Mouse (Mus musculus) adrenal gland, adult 18-20 months (tissue): Measurements from ENCODE around the gene Igf2bp3. TPM values are rescaled to one million over a fixed set of nuclear protein-coding genes. Genes with fewer than 3 reads are reported as not detected.

Experiments used
- DNase-seq, 2 experiments: peaks; one replicate each; pipeline ENCODE4 v3.0.0; 2021 to 2022; ENCODE audit warnings: low spot score in 2 of 2
- total RNA-seq, 2 experiments: library from RNA; stranded (reverse); gene quantifications; 1 replicate in 1 of 2; 2 replicates in 1 of 2; pipeline ENCODE4 v1.2.3; 2021

Igf2bp3 gene
- total RNA-seq, 2 experiments from 2014 or later, result 0.10 TPM; not detected in 1

DNA sequence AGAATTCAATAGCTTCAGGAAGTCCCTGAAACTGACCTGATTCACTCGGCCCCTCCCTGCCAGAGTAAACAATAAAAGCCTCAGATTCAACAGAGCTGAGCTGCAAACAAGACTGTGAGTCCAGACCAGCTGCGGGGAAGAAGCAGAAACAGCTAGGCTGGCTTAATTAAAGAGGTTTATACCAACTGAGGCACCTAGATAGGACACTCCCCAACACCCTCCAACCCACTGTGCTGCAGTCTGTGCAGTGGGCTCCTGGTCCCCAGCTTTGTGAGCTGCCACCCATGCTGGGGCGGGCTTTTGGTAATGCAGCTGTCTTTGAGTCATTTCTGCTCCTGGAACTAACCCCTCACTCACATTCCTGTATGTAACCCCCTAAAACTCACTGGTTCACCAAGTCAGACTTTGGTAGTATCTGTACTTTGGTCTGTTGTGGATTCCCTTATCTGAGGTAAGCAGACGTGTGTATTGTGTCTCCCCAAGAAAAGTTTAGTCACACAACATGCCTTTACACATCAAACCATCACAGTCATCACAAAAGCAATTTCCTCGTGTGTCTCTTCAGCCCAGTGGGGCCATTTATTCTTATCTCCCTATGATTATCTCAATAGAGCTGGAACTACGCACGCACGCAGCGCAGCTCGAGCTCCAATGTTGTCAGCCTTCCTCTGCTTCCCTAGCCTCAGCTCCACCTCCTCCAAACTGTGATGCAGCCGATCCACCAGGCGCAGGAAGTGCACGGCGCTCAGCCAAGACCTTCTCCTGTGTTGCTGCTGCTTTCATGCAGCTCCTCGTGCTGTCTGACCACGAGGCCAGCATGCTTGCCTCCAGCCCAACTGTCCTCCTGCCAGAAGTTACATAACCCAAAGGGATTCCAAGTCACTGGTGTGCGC, 76.4 kb downstream of the Igf2bp3 start:
- DNase-seq, result no peak

- no peak for DNase-seq
These were observed 78.0 kb downstream of the Igf2bp3 start for GRCm38 (mm10) chr6:49136739-49137138.

- DNase-seq, result no peak
These were observed 82.2 kb downstream of the Igf2bp3 start for GRCm38 (mm10) chr6:49132352-49133090.

- DNase-seq, result no peak
These were observed 82.9 kb downstream of the Igf2bp3 start for GRCm38 (mm10) chr6:49131855-49132254.

DNA sequence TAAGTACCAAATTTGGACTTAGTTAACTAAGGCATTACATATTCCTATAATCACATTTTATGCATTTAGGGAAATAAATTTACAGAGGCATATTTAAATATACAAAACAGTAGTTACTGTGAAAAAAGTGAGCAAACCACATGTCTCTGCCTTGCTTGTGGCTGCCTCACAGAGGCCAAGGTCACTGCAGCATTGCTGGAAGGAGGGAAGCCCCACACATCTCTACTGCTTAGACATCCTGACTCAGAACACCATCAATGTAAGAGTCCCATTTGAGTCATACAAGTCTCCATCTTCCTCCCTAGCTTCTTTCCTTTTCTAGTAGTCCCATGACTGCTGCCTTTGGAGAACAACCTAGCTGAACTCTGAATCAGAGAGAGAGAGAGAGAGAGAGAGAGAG, 84.4 kb downstream of the Igf2bp3 start:
- no peak for DNase-seq

GRCm38 (mm10) chr6:49120370-49120769, 94.4 kb downstream of the Igf2bp3 start:
- DNase-seq, result no peak

- DNase-seq, result no peak
These were observed 95.2 kb downstream of the Igf2bp3 start for GRCm38 (mm10) chr6:49119462-49120135.

GRCm38 (mm10) chr6:49118446-49118845, 96.3 kb downstream of the Igf2bp3 start:
- no peak for DNase-seq

DNA sequence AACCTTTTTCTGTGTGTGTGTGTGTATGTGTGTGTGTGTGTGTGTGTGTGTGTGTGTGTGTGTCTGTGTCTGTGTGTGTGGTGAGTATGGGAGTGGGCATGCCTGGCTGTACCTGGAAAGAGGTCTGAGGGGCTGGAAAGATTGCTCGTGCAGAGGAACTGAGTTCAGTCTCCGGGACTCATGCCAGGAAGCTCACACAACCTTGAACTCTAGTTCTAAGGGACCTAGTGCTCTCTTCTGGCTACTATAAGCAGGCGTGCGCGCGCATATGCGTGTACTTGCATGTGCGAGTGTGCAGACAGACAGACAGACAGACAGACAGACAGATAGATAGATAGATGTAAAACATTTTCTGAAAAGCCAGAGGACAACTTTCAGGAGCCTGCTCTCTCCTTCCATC, 98.5 kb downstream of the Igf2bp3 start:
- DNase-seq, result peak in 1 of 2 experiments; percentile 27

GRCm38 (mm10) chr6:49115550-49115949, 99.2 kb downstream of the Igf2bp3 start:
- no peak for DNase-seq

DNA sequence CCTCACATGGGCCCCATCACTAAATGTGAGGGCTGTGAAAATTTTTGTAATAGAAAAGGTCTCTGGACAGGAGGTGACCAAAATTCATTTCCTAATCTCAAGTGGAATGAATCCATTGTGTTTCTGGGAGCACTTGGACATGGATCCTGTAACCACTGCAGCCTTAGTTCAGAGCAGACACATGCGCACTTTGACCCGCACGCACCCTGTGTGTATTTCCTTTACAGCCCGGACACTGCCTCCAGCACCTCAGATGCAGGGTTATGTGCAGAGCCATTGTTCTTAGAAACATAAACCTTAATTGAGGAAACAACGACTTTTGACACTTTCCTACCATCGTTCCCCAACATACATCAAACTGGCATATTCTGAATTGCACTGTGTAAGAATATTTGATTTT, 100.3 kb downstream of the Igf2bp3 start:
- DNase-seq, result no peak

DNA sequence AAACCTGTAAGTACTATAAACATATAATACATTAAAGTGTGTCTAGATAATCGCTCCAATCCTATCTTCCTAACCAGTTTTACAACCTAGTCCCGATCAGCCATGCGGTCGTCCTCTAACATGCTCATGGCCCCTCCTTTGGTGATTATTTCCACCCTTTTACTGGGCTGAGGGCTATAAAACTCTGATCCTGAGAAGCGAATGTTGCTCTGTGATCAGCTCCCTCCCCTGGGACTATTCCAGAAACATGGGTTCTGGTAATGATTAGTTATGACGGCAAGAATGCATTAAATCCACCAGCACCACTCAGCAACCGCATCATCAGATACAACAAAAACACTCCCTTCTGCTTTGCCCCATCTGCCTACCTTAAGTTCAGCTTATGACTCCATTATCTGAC, 100.9 kb downstream of the Igf2bp3 start:
- no peak for DNase-seq

DNA sequence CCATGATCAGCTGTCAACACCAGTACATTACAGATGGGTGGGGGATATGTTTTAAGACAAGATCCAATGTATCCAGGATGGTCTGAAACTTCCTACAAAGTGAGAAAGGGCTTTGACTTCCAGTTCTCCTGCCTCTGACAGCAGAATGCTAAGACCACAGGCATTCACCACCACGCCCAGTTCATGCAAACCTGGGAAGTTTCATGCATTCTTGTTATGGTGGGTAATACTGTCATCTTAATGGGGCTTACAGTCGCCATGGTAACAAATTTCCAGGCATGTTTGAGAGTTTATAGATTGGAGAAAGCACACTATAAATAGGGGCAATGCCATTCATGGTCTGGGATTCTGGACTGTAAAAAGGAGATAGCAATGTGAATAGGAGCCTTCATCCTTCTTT, 105.6 kb downstream of the Igf2bp3 start:
- no peak for DNase-seq

GRCm38 (mm10) chr6:49106746-49107500, 107.8 kb downstream of the Igf2bp3 start:
- no peak for DNase-seq

- no peak for DNase-seq
These were observed 115.7 kb downstream of the Igf2bp3 start for GRCm38 (mm10) chr6:49099086-49099485.

GRCm38 (mm10) chr6:49097596-49098110, 117.1 kb downstream of the Igf2bp3 start:
- no peak for DNase-seq

GRCm38 (mm10) chr6:49096933-49097461, 117.8 kb downstream of the Igf2bp3 start:
- peak; percentile 60 to 70 for DNase-seq

DNA sequence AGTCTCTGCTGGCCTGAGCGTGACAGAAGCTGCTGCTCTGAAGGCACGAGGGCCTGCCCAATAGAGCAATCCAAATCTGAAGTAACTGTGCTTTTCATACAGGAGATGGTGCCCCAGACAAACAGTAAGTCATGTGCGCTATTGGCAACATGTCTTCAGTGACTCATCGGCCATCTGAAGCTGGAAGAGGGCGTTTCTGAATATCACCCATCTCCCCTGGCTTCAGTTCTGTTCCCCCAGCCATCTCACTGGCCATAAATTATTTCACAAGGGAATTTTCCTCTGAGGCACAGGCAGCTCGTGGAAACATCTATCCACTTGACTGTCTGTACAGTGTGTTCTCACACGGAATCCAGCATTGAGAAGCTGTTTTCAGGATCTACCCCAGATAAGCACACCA, 118.3 kb downstream of the Igf2bp3 start:
- peak; percentile 30 to 40 for DNase-seq

DNA sequence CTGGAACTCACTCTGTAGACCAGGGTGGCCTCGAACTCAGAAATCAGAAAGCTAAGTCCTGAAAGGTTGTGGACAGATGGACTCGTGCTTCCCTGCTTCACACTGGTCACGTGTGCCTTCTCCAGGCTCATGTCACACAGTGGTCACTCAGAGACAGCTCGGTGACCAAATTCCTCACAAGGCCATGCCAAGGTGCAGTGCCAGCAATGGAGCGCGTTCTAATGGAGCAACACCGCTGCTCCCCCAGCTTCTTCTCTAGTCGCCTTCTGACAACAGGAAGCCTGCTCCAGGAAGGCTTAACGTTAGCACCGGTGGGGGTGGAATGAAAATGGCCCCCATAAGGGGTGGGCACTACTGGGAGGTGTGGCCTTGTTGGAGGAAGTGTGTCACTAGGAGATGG, 119.8 kb downstream of the Igf2bp3 start:
- DNase-seq, result no peak

- no peak for DNase-seq
These were observed 131.7 kb downstream of the Igf2bp3 start for GRCm38 (mm10) chr6:49083008-49083407.
